Mouse (Mus musculus) adrenal gland (tissue): ENCODE measurements around the gene Tmem206.

ENCODE experiments used
- intact Hi-C: fragments of 180-260 bp; cut with DNase I; formaldehyde crosslinking; loops from one replicate; pipeline ENCODE4 v1.15.1; 2025

Gene Tmem206

DNA sequence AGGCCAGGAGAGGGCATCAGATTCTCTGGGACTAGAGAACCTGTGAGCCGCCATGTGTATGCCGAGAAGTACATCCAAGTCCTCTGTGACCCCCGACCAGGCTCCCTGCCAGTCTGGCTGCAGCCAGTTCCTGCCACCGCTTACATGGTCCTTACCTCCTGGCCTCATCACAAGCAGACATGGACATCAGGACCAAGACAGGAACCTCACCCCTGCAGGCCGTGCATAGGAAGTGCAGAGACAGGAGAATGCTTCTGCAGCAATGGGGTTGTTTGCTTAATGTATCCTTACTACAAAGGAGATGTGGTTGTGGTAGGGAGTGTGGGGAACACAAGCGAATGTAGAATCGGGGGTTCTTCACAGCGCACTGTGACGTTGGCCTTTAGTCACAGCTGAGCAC, 19.4 kb upstream of the Tmem206 start:
- intact Hi-C loops, result no loop called here

DNA sequence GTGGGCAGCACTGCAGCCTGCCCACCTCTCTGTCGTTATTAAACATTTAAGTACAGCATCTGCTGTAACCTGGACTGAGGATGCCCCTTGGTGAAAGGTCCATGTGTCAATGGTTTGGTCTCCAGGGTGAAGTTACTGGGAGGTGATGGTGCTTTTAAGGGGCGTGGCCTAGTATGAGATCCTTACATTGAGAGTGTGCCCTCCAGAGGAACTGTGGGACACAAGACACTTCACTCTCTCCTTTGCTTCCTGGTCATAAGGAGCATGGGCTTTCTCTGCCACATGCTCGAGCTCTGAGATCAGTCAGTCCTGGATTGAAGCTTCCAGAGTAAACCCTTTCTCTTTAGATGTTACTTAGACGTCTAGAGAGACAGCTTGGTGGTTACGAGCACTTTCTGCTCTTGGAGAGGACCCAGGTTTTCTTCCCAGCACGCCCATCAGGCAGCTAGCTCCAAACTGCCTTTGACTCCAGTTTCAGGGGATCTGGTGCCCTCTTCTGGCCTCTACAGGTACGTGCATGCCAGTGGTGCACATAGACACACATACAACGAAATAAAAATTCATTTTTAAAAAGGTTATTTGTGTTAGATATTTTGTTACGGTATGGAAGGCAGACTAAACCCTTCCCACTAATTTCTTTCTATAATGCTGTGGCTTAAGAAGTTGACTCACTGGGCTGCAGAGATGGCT, 17.8 kb upstream of the Tmem206 start:
- intact Hi-C loops, result no loop called here

DNA sequence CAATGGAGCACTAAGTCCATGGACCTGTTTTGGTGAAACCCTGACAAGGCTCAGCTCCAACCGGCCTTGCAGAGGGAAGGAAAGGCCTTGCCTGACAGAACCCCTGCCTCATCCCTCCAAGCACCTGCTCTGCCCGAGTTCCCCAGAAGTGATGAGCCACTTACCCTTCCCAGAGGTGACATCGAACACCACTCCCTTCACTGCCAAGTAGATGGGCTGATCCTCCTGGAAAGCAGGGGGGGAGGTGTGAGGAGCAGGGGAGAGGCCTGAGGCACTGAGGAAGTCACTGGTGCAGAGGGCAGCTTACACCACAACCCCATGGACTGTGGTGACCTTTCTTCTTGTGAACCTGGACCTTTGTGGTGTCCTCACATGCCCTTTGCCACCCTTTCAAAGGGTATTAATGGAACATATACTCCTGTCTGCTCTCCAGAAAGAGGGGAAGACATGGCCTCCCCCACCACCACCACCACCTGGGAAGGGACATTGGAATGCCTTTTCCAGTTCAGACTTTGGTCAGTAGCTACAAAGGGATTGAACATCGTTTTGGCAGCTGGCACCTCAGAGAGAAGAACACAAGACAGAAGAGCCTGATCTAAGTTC, 14.3 kb upstream of the Tmem206 start:
- intact Hi-C loops, result loop anchor here (5.0 kb wide), 3 partner anchors 41 to 256 kb away; no protein-coding TSS in a partner anchor

DNA sequence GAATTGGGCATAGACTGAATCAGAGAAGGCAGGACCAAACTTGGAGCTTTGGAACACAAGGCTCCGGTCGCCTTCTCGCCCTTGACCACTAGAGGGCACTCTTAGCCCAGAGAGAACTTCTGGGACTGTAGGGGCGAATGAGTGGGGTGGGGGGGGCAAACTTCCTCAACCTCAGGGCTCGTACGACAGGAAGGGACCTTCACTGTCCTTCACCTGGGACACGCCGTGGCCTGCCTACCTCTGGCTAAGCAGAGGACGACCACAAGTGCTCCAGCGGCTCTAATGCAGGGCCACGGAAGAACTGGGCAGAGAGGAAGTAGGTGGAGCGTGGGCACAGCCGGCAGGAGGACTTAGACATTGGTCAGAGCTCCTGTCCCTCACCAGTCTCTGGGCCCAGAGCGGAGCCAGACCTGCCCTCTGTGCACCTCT, 13.2 kb upstream of the Tmem206 start:
- intact Hi-C loops, result loop anchor here (5.0 kb wide), 3 partner anchors 40 to 255 kb away; no protein-coding TSS in a partner anchor

DNA sequence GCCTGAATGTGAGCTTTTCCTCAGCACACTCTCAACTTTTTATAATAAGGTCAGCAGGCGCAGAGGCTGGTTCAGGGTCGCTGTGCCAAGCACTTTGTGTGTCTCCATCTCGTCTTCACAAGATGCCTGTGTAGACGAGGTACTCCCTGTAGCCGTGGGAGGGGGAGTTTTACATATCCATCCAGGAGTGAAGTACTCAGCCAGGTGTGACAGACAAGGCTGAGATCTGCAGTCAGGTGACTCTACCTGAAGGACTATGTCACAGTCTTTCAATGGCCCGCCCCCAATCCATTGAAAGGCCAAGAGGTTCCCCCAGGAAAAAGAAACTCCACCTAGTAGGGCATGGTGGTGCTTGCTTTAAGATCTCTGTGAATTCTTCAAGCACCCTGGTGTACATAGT, 12.6 kb upstream of the Tmem206 start:
- intact Hi-C loops, result loop anchor here (5.0 kb wide), 3 partner anchors 39 to 254 kb away; no protein-coding TSS in a partner anchor

DNA sequence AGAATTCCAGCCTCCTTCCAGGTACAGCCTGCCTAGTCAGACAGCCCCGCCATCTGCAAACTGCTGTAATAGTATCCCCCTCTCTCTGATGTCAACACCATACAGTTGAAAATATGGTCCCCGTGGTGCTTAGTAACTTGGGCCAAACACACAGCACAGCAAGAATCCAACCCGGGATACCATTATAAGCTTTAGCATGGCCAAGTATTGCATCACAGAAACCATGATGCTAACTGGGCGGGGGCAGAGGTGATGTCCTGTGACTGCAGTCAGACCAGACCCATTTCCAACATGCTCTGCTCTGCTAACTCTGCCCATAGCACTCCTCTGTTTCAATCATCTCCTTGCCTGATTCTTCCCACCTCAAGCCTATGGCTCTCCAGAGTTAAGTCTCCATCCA, 11.8 kb upstream of the Tmem206 start:
- intact Hi-C loops, result loop anchor here (5.0 kb wide), 3 partner anchors 38 to 253 kb away; no protein-coding TSS in a partner anchor

DNA sequence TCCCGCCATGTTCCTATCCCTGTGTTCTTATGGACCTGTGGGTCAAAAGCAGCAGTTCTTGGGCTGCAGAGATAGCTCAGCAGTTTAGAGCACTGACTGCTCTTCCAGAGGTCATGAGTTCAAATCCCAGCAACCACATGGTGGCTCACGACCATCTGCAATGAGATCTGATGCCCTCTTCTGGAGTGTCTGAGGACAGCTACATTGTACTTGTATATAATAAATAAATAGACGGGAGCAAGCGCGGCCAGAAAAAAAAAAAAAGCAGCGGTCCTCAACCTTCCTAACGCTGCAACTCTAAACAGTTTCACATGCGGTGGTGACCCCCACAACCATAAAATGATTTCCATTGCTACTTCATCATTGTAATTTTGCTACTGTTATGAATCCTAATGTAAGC, 8.9 kb upstream of the Tmem206 start:
- intact Hi-C loops, result no loop called here

DNA sequence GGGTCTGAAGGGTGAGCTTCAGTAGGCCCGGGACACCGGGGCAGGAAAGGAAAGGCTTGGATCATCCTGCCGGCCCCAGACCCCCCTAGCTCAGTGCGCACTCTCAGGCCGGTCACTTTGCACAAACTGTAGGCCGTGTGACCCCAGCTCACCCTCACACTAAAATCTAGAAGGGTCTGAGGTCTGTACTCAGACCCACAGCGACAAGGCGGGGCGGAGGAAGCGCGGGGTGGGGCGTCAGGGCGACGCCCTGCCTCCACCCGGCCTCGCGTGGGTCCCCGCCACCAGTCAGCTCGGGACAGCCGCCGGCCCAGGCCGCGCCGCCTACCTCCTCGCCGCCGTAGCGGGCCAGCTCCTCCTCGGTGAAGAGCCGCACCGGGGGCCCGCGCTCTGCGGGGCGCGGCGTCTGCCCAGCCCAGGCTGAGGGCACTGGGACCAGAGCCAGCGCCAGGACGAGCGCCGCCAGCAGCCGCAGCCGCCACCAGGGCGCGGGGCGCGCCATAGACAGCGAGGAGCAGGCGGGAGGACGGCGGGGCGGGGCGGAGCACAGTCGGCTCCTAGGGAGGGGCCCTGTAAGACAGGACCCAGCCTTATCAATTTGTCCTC, 8.0 kb upstream of the Tmem206 start, which contains the start of gene Nenf:
Gene Nenf (minus strand): TSS at position 604 of the 606 bp plus-strand sequence.
- intact Hi-C loops, result no loop called here

DNA sequence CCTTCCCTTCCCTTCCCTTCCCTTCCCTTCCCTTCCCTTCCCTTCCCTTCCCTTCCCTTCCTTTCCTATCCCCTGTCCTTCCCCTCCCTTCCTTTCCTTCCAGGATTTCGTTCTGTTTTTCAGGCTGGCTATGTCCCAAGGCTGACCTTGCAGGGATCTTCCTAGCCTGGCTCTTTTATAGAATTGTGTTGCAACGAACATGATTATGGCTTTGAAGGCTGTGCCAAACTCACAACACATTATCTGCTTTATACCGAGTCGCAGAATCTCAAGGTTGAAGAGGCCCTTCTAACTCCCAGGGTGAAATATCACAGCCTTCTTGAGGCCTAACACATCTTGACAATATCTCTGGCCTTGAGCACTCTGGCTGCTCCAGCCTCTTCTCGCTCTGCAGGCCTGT, 7.0 kb upstream of the Tmem206 start:
- intact Hi-C loops, result no loop called here

DNA sequence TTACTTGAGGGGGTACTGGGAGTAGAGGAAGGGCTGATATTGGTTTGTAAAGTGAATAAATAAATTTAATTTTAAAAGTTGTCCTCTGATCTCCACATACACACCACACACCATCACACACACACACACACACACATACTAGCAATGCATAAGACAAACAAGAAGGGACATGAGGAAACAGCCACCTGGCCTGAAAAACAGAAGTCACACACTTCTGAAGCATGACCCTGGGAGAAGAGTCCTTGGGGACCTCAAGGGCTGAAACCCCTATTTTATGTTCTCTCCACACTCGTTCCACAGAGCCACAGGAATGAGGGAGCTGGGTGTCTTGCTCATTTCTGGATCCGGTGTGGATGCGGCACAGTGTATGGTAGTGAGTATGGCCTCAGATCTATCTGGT, 2.3 kb upstream of the Tmem206 start:
- intact Hi-C loops, result no loop called here

DNA sequence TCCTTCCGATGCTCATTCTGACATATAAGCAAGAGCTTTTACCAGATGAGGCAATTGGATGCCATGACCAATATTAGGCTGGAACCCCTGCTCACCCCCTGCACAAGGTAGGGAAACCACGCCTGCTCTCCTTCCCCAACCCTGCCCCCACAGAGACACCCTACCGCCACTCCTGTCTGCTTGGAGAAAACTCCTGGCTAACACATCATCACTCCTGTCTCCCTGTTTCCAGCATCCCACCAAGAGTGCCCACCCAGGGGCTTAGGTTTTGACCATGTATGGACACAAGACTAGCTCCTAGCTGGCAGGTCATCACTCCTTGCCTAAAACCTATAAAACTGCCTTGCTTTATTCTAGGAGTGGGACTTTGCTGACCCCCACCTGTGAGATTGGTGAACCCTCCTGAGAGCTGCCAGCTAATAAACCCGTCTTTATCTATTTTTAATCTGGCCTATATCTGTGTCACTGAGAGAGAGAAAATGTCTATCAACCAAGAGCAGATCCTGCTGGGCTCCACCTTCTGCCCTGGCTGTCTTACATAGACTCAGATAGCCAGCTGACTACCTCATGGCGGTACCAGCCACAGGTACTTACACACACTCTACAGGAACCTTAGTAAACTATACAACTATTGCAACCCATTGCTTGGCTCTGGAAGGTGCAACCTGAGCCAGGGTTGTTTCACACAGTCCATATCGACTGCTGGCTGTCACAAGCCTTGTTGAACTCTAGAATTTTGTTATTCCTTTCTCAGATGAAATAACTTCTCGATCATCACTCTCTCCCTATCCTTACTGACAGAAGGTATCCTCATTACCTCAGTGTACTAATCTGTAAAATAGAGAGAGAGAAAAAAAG, 750 bp upstream of the Tmem206 start:
- intact Hi-C loops, result no loop called here

DNA sequence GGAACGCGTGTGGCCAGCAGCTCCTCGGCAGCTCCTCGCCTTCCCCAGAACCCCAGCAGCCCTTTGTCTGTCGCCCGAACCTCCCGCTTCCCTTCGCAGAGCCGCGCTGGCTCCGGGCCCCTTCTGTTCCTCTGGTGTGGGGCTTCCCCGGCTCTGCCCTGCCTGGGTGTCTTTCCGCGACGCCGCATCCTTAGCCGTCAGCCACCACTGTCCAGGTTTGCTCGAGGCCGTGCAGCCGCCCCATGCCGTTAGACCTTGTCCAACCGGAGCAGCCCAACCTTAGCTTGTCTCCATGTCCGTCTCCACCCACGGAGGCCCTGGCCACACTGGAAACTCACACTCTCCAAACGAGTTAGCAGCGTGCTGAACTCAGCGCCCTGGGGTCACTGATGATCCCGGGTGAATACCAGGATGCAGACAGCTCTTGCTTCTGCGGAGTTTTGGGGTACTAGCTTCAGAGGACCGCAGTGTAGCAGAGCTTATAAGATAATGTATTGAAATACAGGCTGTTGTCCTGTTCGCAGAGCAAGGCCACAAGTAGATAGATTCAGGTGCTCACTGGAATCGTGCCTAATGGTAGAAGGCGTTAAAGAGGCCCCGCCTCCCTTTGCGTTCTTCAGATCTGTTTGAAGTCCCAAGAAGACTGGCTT, 646 bp downstream of the Tmem206 start:
- intact Hi-C loops, result no loop called here

DNA sequence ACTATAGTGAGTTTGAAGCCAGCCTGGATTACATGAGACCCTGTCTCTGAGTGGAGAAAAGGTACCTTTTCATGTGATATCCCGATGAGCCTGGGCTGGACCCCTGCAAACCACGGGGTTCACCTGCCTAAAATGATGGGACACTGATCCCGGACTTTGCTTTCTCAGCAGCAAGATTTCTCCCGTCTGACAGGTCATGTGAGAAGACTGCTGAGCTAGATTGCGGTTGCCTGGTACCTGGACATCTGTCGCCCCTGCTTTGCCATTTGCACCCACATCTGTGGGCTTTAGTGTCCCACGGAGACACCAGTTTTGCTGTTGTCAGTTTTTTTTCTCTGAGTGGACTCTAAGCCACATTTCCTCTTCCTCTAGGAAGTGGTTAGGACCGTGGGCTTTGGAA, 1.5 kb downstream of the Tmem206 start:
- intact Hi-C loops, result no loop called here

DNA sequence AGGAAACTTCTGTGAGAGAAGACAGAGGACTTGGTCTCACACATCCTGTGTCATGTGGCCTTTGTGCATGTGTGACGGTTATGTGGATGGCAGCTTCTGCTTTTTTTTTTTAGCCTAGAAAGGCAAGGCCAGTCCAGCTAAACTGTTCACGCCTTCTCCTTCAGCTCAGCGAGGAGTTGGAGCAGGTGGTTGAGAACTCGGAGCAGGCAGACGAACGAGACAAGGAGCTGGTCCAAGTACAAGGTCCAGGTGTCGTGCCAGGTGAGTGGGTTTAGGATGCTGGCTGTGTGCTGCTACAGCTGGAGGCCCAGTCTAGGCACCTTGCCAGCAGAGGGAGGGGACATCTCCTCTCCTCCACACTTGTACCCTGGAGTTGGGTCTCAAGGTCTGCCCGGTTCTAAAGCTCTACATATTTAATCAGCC, 2.3 kb downstream of the Tmem206 start:
- intact Hi-C loops, result no loop called here

DNA sequence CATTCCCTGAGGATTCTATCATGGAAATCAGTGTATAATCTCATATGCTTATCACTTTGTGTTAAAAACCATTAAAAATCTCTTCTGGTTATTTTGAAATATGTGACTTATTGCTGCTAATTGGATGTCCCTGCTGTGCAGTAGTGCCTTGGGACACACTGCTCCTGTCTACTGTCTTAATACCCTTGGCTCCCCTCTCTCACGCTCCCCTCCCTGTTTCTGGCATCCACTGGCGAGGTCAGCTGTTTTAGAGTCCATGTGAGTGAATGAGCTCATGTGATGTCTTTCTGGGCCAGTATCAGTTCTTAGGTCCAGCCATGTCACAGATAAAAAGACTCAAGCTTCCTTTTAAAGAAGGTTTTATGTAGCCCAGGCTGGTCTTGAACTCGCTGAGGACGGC, 4.6 kb downstream of the Tmem206 start:
- intact Hi-C loops, result no loop called here

DNA sequence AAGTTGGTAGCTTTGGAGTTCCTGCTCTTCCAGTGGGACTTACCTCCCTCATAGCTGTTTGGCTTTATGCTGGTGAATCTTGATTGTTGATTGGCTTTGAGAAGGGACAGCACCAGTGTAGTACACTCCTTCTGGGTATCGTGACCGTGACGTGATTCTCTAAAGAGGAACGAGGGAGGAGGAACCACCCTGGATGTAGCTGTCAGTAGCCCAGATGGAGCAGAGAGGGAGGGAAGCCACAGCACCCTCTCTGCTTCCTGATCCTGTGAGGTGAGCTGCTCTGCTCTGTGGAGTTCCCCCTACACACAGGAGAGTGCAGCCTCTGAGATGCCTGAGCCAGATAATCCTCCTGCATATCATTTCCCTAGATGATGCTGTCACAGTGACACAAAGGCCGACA, 8.8 kb downstream of the Tmem206 start:
- intact Hi-C loops, result no loop called here

DNA sequence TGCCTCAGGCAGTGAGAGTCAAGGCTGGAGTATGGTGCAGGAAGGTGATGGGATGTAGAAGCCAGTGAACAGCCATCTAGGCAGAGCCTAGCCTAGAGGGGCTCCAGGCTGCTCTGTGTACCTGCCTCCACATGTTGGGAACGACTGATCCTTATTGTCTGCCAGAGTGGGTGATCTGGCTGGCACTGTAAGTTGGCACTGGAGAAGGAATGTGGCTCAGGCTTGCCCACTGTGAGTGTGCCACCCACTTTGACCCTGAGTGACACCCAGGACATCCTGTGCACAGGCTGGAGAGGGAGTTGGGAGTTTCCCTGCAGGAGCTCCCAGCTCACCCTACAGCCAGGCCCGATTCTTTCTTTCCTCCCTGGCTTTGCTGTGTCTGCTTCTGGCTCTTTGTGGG, 14.2 kb downstream of the Tmem206 start:
- intact Hi-C loops, result no loop called here

DNA sequence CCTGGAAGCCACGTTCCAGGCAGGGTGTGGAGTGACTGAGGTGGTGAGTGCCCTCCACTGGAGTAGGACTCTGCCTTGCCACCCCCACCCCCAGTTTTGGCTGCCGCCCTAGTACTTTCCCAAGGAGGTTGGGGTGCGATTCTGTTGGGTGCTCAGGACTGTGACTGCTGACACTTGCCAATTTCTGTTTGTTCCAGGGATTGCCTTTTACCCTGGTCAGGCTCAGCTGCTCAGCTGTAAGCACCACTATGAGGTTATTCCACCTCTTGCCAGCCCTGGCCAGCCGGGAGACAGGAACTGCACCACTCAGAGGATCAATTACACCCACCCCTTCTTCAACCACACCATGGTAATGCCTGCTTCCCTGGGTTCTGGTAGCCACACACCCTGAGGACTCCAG, 14.8 kb downstream of the Tmem206 start:
- intact Hi-C loops, result no loop called here

DNA sequence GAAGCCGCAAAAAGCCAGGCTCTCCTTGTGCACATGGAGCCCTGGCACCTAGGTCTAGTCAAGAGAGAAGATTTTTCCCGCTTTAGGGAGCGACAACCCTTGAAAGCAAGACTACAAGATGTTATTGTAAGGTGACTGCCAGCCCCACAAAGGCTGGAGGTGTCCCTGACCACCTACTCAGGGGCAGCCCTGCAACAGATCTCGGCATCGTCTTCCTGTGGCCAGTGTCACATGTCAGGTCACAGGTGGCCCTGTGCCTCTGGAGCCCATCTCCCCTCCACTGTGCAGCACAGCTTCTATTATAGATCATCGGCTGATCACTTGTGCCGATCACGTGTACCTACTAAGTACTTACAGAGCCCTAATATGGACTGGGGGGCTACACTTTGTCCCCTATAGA, 21.9 kb downstream of the Tmem206 start:
- intact Hi-C loops, result no loop called here

DNA sequence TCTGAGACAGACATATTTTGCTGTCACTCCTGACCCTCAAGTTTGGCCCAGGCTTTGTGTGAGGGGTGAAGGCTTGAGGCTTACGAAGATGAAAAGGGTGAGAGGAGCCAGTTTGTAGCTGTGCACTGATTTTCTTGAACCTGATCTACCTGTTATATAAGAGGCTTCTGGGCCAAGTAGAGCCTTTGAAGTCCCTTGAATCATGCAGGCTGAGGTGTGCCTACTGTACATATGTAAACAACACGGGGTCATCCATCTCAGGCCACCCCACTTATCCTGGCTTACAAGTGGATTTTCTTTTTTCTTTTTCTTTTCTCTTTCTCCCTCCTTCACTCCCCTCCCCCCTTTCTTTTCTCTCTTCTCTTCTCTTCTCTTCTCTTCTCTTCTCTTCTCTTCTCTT, 22.9 kb downstream of the Tmem206 start:
- intact Hi-C loops, result no loop called here

DNA sequence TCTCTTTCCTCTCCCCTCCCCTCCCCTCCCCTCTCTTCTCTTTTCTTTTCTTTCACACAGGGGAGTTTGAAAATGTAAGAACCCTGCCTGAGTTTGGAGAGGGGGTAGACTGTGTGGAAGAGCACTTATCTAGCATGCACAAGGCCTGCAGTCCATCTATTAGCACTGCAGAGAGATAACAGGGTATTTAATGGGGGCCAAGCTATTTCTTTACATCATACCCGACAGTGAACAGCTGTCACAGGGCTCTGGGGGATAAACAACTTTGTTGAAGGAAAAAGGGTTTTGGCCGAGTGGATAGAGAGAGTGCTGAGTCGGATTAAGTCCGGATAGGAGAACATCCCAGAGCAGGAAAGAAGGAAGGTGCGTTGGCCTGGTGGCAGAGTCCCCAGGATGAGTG, 23.3 kb downstream of the Tmem206 start:
- intact Hi-C loops, result no loop called here
